26 mouse cellular contexts compared by ENCODE assay signal in genomic region chr6:134710020-134710419, GRCm38 (mm10).
DNase-seq lines count a peak whose midpoint lies in the region; ATAC-seq lines count a peak whose summit lies in the region.
"Had no signal": no experiment of that assay in that cellular context is flagged by ENCODE, and none has a peak within 500 bp of the region (broad histone marks: within the 10 kb centered on the region; RNA-seq: fewer than 3 reads in every experiment).

No protein-coding gene starts in this region.

- no peak overlapping the region for H3K4me3 ChIP-seq in forebrain, embryonic 14.5 days (ENCODE audit: low read depth, low read length)
- H3K4me3 ChIP-seq in forebrain, embryonic 11.5 days (ENCODE audit: low read depth, low read length) = no peak overlapping the region
- no peak overlapping the region for H3K4me3 ChIP-seq in hindbrain, embryonic 13.5 days
- H3K4me3 ChIP-seq in hindbrain, embryonic 14.5 days (replicated peaks; ENCODE audit: low read length) = no peak overlapping the region
- no peak overlapping the region for H3K4me3 ChIP-seq in neural tube, embryonic 15.5 days (replicated peaks)
- no peak overlapping the region for H3K4me3 ChIP-seq in embryonic facial prominence, embryonic 10.5 days
- H3K4me3 ChIP-seq: erythroblast, embryonic 14.5 days; gastrocnemius, adult 2 months; heart, embryonic 12.5 days; layer of hippocampus, adult 2 months; left cerebral cortex, adult 2 months; limb, embryonic 12.5 days; lung, embryonic 15.5 days; midbrain, embryonic 10.5 days had no signal

- no peaks in the 10 kb centered on the region for H3K27me3 ChIP-seq in forebrain, embryonic 14.5 days (replicated peaks; ENCODE audit: control insufficient read depth, insufficient read depth, low read length)
- H3K27me3 ChIP-seq in forebrain, embryonic 11.5 days (ENCODE audit: control insufficient read depth, insufficient read depth, low read length) = no peaks in the 10 kb centered on the region
- H3K27me3 ChIP-seq in hindbrain, embryonic 13.5 days = no peaks in the 10 kb centered on the region
- no peaks in the 10 kb centered on the region for H3K27me3 ChIP-seq in hindbrain, embryonic 14.5 days (ENCODE audit: control insufficient read depth, insufficient read depth, low read length)
- H3K27me3 ChIP-seq in neural tube, embryonic 15.5 days (replicated peaks) = no peaks in the 10 kb centered on the region
- no peaks in the 10 kb centered on the region for H3K27me3 ChIP-seq in embryonic facial prominence, embryonic 10.5 days (replicated peaks; ENCODE audit: low read depth, poor library complexity, severe bottlenecking)
- H3K27me3 ChIP-seq: heart, embryonic 12.5 days; limb, embryonic 12.5 days; lung, embryonic 15.5 days had no signal

- no peaks in the 10 kb centered on the region for H3K9me3 ChIP-seq in forebrain, embryonic 14.5 days (replicated peaks; ENCODE audit: control insufficient read depth, low read length)
- H3K9me3 ChIP-seq in forebrain, embryonic 11.5 days (ENCODE audit: control insufficient read depth, low read length) = no peaks in the 10 kb centered on the region
- H3K9me3 ChIP-seq in hindbrain, embryonic 13.5 days = no peaks in the 10 kb centered on the region
- H3K9me3 ChIP-seq in hindbrain, embryonic 14.5 days (ENCODE audit: control insufficient read depth, low read length) = no peaks in the 10 kb centered on the region
- no peaks in the 10 kb centered on the region for H3K9me3 ChIP-seq in neural tube, embryonic 15.5 days (replicated peaks)
- H3K9me3 ChIP-seq in embryonic facial prominence, embryonic 10.5 days = no peaks in the 10 kb centered on the region
- H3K9me3 ChIP-seq: heart, embryonic 12.5 days; limb, embryonic 12.5 days; lung, embryonic 15.5 days; midbrain, embryonic 10.5 days had no signal

- DNase-seq in forebrain, embryonic 14.5 days (ENCODE audit: low spot score) = no peak
- DNase-seq in forebrain, embryonic 11.5 days (ENCODE audit: low spot score) = no peak
- DNase-seq in hindbrain, embryonic 14.5 days (ENCODE audit: low spot score) = no peak
- DNase-seq in neural tube, embryonic 10.5 days (ENCODE audit: extremely low spot score, low spot score) = no peak
- no peak for DNase-seq in spleen, adult 18-20 months
- DNase-seq in embryonic facial prominence, embryonic 10.5 days (ENCODE audit: low spot score) = no peak
- DNase-seq: adrenal gland, postnatal 10 days; cerebellum, adult 11 months; cerebellum, adult 9-11 months; gastrocnemius, adult 2 months; gastrocnemius, postnatal 36 days; heart, adult 18-20 months; kidney, adult 2 months; kidney, postnatal 36 days; right cerebral cortex, postnatal 25 days; thymus, postnatal 25 days had no signal

- no peak overlapping the region for H3K27ac ChIP-seq in forebrain, embryonic 14.5 days (ENCODE audit: low read depth, low read length)
- H3K27ac ChIP-seq in forebrain, embryonic 11.5 days (ENCODE audit: low read depth, low read length) = no peak overlapping the region
- H3K27ac ChIP-seq in hindbrain, embryonic 13.5 days = no peak overlapping the region
- H3K27ac ChIP-seq in hindbrain, embryonic 14.5 days = no peak overlapping the region
- no peak overlapping the region for H3K27ac ChIP-seq in neural tube, embryonic 15.5 days (replicated peaks)
- no peak overlapping the region for H3K27ac ChIP-seq in embryonic facial prominence, embryonic 10.5 days (replicated peaks)
- H3K27ac ChIP-seq: gastrocnemius, adult 2 months; layer of hippocampus, adult 2 months; left cerebral cortex, adult 2 months; limb, embryonic 12.5 days; lung, embryonic 15.5 days; midbrain, embryonic 10.5 days had no signal

- 84% methylated on average over 15 of the region's 15 CpGs for WGBS in forebrain, embryonic 14.5 days
- 92% methylated on average over 15 of the region's 15 CpGs for WGBS in forebrain, embryonic 11.5 days
- 82% methylated on average over 15 of the region's 15 CpGs for WGBS in hindbrain, embryonic 13.5 days
- 80% methylated on average over 15 of the region's 15 CpGs for WGBS in hindbrain, embryonic 14.5 days
- WGBS in neural tube, embryonic 15.5 days = 82% methylated on average over 15 of the region's 15 CpGs
- WGBS in embryonic facial prominence, embryonic 10.5 days = 90% methylated on average over 15 of the region's 15 CpGs

- ATAC-seq in forebrain, embryonic 14.5 days = peak; percentile 48; the same call in 1 of the 2 replicates
- no peak for ATAC-seq in forebrain, embryonic 11.5 days (replicated peaks; ENCODE audit: low FRiP score)
- ATAC-seq in hindbrain, embryonic 13.5 days (ENCODE audit: low FRiP score) = 0 out of 2 replicates have a peak, but pooled peaks have one; percentile 43
- no peak for ATAC-seq in hindbrain, embryonic 14.5 days (ENCODE audit: low FRiP score)
- ATAC-seq in neural tube, embryonic 15.5 days (ENCODE audit: low FRiP score) = peak; percentile 63; the same call in 1 of the 2 replicates
- ATAC-seq: inflammation-experienced regulatory T-cells, adult 6 months had no signal

- H3K4me1 ChIP-seq in forebrain, embryonic 14.5 days (ENCODE audit: control insufficient read depth, insufficient read depth, low read length) = no peaks in the 10 kb centered on the region
- no peaks in the 10 kb centered on the region for H3K4me1 ChIP-seq in forebrain, embryonic 11.5 days (replicated peaks; ENCODE audit: control insufficient read depth, insufficient read depth, low read length)
- H3K4me1 ChIP-seq in hindbrain, embryonic 13.5 days (replicated peaks) = no peaks in the 10 kb centered on the region; the same call in none of the 2 replicates
- no peaks in the 10 kb centered on the region for H3K4me1 ChIP-seq in hindbrain, embryonic 14.5 days (replicated peaks; ENCODE audit: control insufficient read depth, insufficient read depth, low read length)
- H3K4me1 ChIP-seq in neural tube, embryonic 15.5 days = no peaks in the 10 kb centered on the region
- H3K4me1 ChIP-seq in embryonic facial prominence, embryonic 10.5 days = no peaks in the 10 kb centered on the region
- H3K4me1 ChIP-seq: limb, embryonic 12.5 days; lung, embryonic 15.5 days; midbrain, embryonic 10.5 days had no signal

- H3K9ac ChIP-seq in forebrain, embryonic 14.5 days (ENCODE audit: low read length) = no peak overlapping the region
- no peak overlapping the region for H3K9ac ChIP-seq in forebrain, embryonic 11.5 days (ENCODE audit: low read length)
- no peak overlapping the region for H3K9ac ChIP-seq in hindbrain, embryonic 13.5 days
- H3K9ac ChIP-seq in hindbrain, embryonic 14.5 days = no peak overlapping the region
- H3K9ac ChIP-seq in neural tube, embryonic 15.5 days (replicated peaks) = no peak overlapping the region
- H3K9ac ChIP-seq: heart, embryonic 12.5 days; limb, embryonic 12.5 days; lung, embryonic 15.5 days had no signal

- peaks cover 11% of the 10 kb centered on the region; the same call in 1 of the 2 replicates for H3K36me3 ChIP-seq in forebrain, embryonic 14.5 days (ENCODE audit: control insufficient read depth, insufficient read depth, low read length)
- no peaks in the 10 kb centered on the region for H3K36me3 ChIP-seq in forebrain, embryonic 11.5 days (ENCODE audit: control insufficient read depth, insufficient read depth, low read length)
- peaks cover 20% of the 10 kb centered on the region for H3K36me3 ChIP-seq in hindbrain, embryonic 13.5 days
- 0 out of 2 replicates have a peak, but pooled peaks cover 5% of the 10 kb centered on the region for H3K36me3 ChIP-seq in hindbrain, embryonic 14.5 days (replicated peaks; ENCODE audit: control insufficient read depth, insufficient read depth)
- H3K36me3 ChIP-seq in neural tube, embryonic 15.5 days = 0 out of 2 replicates have a peak, but pooled peaks cover 4% of the 10 kb centered on the region
- H3K36me3 ChIP-seq in embryonic facial prominence, embryonic 10.5 days (replicated peaks) = peaks cover 24% of the 10 kb centered on the region; the same call in 1 of the 2 replicates
- H3K36me3 ChIP-seq: lung, embryonic 15.5 days had no signal

- no peak overlapping the region for H3K4me2 ChIP-seq in forebrain, embryonic 14.5 days (ENCODE audit: low read length)
- no peak overlapping the region for H3K4me2 ChIP-seq in forebrain, embryonic 11.5 days (ENCODE audit: low read depth, low read length, severe bottlenecking)
- H3K4me2 ChIP-seq in hindbrain, embryonic 13.5 days = no peak overlapping the region
- H3K4me2 ChIP-seq in hindbrain, embryonic 14.5 days (replicated peaks) = no peak overlapping the region
- no peak overlapping the region for H3K4me2 ChIP-seq in neural tube, embryonic 15.5 days
- H3K4me2 ChIP-seq: heart, embryonic 12.5 days; limb, embryonic 12.5 days; lung, embryonic 15.5 days had no signal

Comparison
In these comparisons a context has a peak if more than half of its experiments do, and no peak if none do; other contexts are left out.
1. ATAC-seq: peak in forebrain, embryonic 14.5 days (single experiment), hindbrain, embryonic 13.5 days (single experiment) and neural tube, embryonic 15.5 days (single experiment); none in forebrain, embryonic 11.5 days (single experiment) and hindbrain, embryonic 14.5 days (single experiment).